Mouse (Mus musculus): ENCODE measurements at regions not wholly inside any gene's neighbourhood (a gene's known extent, or its start where the extent isn't known, plus 50 kb on each side); places are given as distances from the start of the nearest gene placed in this dataset.

GRCm38 (mm10) chr2:115342360-115342759, 239.2 kb upstream of the BC052040 start:
- H3K9ac ChIP-seq (ENCODE audit: low read depth, low read length), result no peak overlapping the region
- no peaks in the 10 kb centered on the region for H3K4me1 ChIP-seq (ENCODE audit: control insufficient read depth, insufficient read depth, low read length)
- no peaks in the 10 kb centered on the region for H3K36me3 ChIP-seq (ENCODE audit: control insufficient read depth, insufficient read depth, low read length)
- no peak overlapping the region for H3K4me3 ChIP-seq
- no peak for DNase-seq
- no peaks in the 10 kb centered on the region for H3K79me2 ChIP-seq (replicated peaks; ENCODE audit: control insufficient read depth, insufficient read depth, low read length)
- intact Hi-C loops (cut with DNase I), result no loop called here
- H3K27ac ChIP-seq, result no peak overlapping the region
- TF ChIP-seq EP300 (IDR thresholded peaks at IDR 0.05; ENCODE audit: insufficient read depth, low read depth, low read length) (no peak), CTCF (IDR thresholded peaks at IDR 0.05) (no peak), POLR2A (IDR thresholded peaks at IDR 0.05; ENCODE audit: insufficient read depth, low read depth, low read length) (no peak)
- no peaks in the 10 kb centered on the region for H3K27me3 ChIP-seq (ENCODE audit: control insufficient read depth, insufficient read depth, low read length)
- WGBS, result 90% methylated on average over 14 of the region's 14 CpGs

DNA sequence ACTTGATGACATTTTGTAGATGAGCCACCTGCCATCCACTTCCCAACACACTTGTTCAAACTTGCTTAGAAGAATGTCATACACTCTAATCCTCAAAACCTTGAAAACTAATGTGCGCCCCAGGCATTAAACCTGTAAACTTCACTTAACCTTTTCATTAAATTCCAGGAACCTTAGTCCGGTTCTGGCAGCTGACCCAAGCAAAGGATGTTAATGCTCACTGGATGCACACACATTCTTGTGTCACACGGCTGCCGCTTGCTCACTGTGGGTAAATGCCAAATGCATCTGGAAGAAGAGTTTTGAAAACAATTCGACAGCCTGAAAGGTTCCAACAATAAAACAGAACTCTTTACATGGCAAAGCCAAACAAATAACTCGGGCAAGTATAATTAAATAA, 235.0 kb upstream of the BC052040 start:
- Histone ChIP-seq H3K36me3 (ENCODE audit: control insufficient read depth, insufficient read depth, low read length) (no peaks in the 10 kb centered on the region), H3K9ac (ENCODE audit: low read depth, low read length) (no peak overlapping the region), H3K4me3 (no peak overlapping the region), H3K4me1 (ENCODE audit: control insufficient read depth, insufficient read depth, low read length) (no peaks in the 10 kb centered on the region), H3K79me2 (replicated peaks; ENCODE audit: control insufficient read depth, insufficient read depth, low read length) (no peaks in the 10 kb centered on the region), H3K27me3 (ENCODE audit: control insufficient read depth, insufficient read depth, low read length) (no peaks in the 10 kb centered on the region), H3K27ac (no peak overlapping the region)
- intact Hi-C loops (cut with DNase I), result no loop called here
- WGBS, result 70% methylated on average over 6 of the region's 6 CpGs
- DNase-seq, result no peak
- TF ChIP-seq CTCF (IDR thresholded peaks at IDR 0.05) (no peak), POLR2A (IDR thresholded peaks at IDR 0.05; ENCODE audit: insufficient read depth, low read depth, low read length) (no peak), EP300 (IDR thresholded peaks at IDR 0.05; ENCODE audit: insufficient read depth, low read depth, low read length) (no peak)

GRCm38 (mm10) chr2:115348263-115348662, 233.3 kb upstream of the BC052040 start:
- no peak overlapping the region for H3K27ac ChIP-seq
- no peaks in the 10 kb centered on the region for H3K36me3 ChIP-seq (ENCODE audit: control insufficient read depth, insufficient read depth, low read length)
- no peaks in the 10 kb centered on the region for H3K4me1 ChIP-seq (ENCODE audit: control insufficient read depth, insufficient read depth, low read length)
- DNase-seq, result no peak
- 4% methylated on average over 2 of the region's 2 CpGs for WGBS
- H3K79me2 ChIP-seq (replicated peaks; ENCODE audit: control insufficient read depth, insufficient read depth, low read length), result no peaks in the 10 kb centered on the region
- no peak overlapping the region for H3K9ac ChIP-seq (ENCODE audit: low read depth, low read length)
- no peak overlapping the region for H3K4me3 ChIP-seq
- TF ChIP-seq POLR2A (IDR thresholded peaks at IDR 0.05; ENCODE audit: insufficient read depth, low read depth, low read length), result no peak
- TF ChIP-seq EP300 (IDR thresholded peaks at IDR 0.05; ENCODE audit: insufficient read depth, low read depth, low read length), result no peak
- intact Hi-C loops (cut with DNase I), result no loop called here
- H3K27me3 ChIP-seq (ENCODE audit: control insufficient read depth, insufficient read depth, low read length), result no peaks in the 10 kb centered on the region

GRCm38 (mm10) chr2:115371072-115371471, 210.4 kb upstream of the BC052040 start:
- Histone ChIP-seq H3K36me3 (ENCODE audit: control insufficient read depth, insufficient read depth, low read length) (no peaks in the 10 kb centered on the region), H3K9ac (ENCODE audit: low read depth, low read length) (no peak overlapping the region), H3K27ac (no peak overlapping the region), H3K4me1 (ENCODE audit: control insufficient read depth, insufficient read depth, low read length) (no peaks in the 10 kb centered on the region), H3K79me2 (replicated peaks; ENCODE audit: control insufficient read depth, insufficient read depth, low read length) (no peaks in the 10 kb centered on the region), H3K27me3 (ENCODE audit: control insufficient read depth, insufficient read depth, low read length) (no peaks in the 10 kb centered on the region), H3K4me3 (no peak overlapping the region)
- DNase-seq, result no peak
- WGBS, result 28% methylated on average over 6 of the region's 6 CpGs
- TF ChIP-seq POLR2A (IDR thresholded peaks at IDR 0.05; ENCODE audit: insufficient read depth, low read depth, low read length) (no peak), EP300 (IDR thresholded peaks at IDR 0.05; ENCODE audit: insufficient read depth, low read depth, low read length) (no peak)
- intact Hi-C loops (cut with DNase I), result no loop called here

DNA sequence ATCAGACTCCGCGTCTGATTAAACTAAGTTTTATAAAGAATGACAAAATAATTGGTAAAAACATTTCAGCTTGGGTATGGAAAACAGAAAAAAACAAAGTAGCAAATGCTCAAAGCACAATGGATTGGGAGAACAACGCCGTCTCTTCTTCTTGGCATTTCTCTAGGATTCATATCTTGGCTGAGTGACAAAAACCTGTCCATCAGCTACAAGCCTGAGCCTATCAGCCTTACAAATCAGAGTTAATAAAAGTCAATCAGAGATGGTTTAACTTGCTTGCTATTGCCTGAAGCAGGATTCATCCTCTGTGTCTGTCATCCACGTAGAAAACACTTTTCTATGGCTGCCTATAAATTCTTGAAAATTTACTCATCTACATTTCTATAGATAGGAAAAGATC, 206.2 kb upstream of the BC052040 start:
- no peak overlapping the region for H3K27ac ChIP-seq
- H3K27me3 ChIP-seq (ENCODE audit: control insufficient read depth, insufficient read depth, low read length), result no peaks in the 10 kb centered on the region
- H3K9ac ChIP-seq (ENCODE audit: low read depth, low read length), result no peak overlapping the region
- H3K36me3 ChIP-seq (ENCODE audit: control insufficient read depth, insufficient read depth, low read length), result no peaks in the 10 kb centered on the region
- intact Hi-C loops (cut with DNase I), result no loop called here
- H3K4me1 ChIP-seq (ENCODE audit: control insufficient read depth, insufficient read depth, low read length), result no peaks in the 10 kb centered on the region
- 88% methylated on average over 5 of the region's 5 CpGs for WGBS
- DNase-seq, result no peak
- no peak for TF ChIP-seq CTCF (IDR thresholded peaks at IDR 0.05)
- TF ChIP-seq POLR2A (IDR thresholded peaks at IDR 0.05; ENCODE audit: insufficient read depth, low read depth, low read length), result no peak
- TF ChIP-seq EP300 (IDR thresholded peaks at IDR 0.05; ENCODE audit: insufficient read depth, low read depth, low read length), result no peak
- H3K4me3 ChIP-seq, result no peak overlapping the region
- no peaks in the 10 kb centered on the region for H3K79me2 ChIP-seq (replicated peaks; ENCODE audit: control insufficient read depth, insufficient read depth, low read length)

- intact Hi-C loops (cut with DNase I), result no loop called here
- DNase-seq, result no peak
- Histone ChIP-seq H3K4me1 (ENCODE audit: control insufficient read depth, insufficient read depth, low read length) (peaks cover 3% of the 10 kb centered on the region), H3K9ac (ENCODE audit: low read depth, low read length) (no peak overlapping the region), H3K4me3 (no peak overlapping the region), H3K27me3 (ENCODE audit: control insufficient read depth, insufficient read depth, low read length) (no peaks in the 10 kb centered on the region), H3K27ac (peak overlapping the region; percentile 21; the same call in 1 of the 2 replicates), H3K79me2 (replicated peaks; ENCODE audit: control insufficient read depth, insufficient read depth, low read length) (no peaks in the 10 kb centered on the region), H3K36me3 (ENCODE audit: control insufficient read depth, insufficient read depth, low read length) (no peaks in the 10 kb centered on the region; the same call in 1 of the 2 replicates)
- no peak for TF ChIP-seq CTCF (IDR thresholded peaks at IDR 0.05)
- no peak for TF ChIP-seq POLR2A (IDR thresholded peaks at IDR 0.05; ENCODE audit: insufficient read depth, low read depth, low read length)
- no peak for TF ChIP-seq EP300 (IDR thresholded peaks at IDR 0.05; ENCODE audit: insufficient read depth, low read depth, low read length)
- WGBS, result 36% methylated on average over 13 of the region's 13 CpGs
These were observed 196.9 kb upstream of the BC052040 start for GRCm38 (mm10) chr2:115384414-115385180.

Measured in heart, adult 2 months (tissue).